Mouse (Mus musculus): ENCODE data around the gene Avpi1.

Avpi1 gene

DNA sequence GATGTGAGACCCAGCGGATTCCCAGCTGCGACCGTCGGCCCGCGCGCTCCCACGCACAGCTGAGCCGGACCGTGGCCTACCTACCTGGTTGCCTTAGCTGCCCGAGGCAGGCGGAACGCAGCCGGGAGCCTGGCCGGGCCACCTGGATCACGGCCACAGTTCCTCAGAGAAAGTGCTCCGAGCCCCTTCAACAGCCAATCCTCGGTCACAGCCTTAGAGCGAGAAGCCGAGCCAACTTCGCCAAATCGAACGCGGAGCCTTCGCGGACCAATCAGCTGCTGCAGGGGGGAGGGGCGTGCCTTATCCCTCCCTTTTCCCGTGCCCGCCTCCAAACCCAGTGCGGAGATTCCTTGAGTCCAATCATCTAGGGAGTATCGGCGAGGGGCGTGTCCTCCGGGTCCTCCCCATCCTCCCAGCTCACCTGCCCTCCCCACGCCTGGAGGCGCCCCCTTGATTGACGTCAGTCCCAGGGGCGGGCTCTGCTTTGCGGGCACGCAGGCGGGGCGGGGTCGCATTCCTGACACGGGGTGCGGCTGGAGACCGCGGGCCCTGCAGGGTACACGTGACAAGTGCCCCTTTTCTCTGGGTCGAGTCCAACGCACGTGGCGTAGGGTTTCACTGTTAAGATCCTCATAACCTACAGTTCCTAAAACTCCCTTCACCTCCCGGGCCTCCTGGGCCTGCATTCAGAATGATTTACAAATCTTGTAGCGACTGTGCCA, at the start of gene Avpi1:
Gene Avpi1, minus strand, starts transcription at position 273 of the 722 bp plus-strand sequence.
- peak; percentile 99 for DNase-seq (ENCODE audit: low spot score in 2 of 2)

DNA sequence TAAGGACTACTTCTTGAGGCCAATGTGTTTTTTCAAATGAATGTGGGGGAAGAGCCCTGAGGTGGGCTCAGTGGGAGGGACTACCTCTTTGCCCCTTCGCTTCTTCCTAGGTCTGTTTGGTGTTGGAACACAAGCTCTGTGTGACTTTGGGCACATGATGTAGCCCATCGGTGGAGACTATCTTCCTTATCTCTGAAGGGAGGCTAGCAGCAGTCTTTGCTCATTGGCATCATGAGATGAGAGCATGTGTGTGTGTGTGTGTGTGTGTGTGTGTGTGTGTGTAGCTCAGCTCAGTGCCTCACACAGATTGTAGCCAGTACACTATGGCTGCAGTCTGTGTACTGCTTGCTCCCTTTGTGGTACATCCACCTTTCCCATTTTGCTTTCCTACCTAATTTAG, 48.6 kb upstream of the Avpi1 start:
- DNase-seq (ENCODE audit: low spot score in 2 of 2) = no peak

DNA sequence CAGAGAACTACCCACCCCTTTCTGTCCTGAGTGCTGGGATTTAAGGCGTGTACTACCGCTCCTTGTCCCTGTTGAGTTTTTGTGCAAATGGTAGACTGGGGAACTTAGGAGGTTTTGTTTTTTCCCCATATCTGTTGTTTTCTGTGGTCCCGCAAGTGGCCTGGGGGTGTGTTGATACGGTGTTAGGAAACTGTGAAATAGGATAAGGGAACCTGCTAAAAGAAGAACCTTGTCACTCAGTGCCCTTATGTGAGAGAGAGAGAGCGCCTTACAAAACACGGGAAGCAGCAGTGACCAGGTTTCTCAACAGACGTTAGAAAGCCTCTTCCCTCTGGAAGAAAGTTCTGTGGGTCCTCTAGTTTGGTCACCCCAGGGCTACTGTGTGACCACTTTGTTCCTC, 48.0 kb upstream of the Avpi1 start:
- DNase-seq (ENCODE audit: low spot score in 2 of 2) = no peak

DNA sequence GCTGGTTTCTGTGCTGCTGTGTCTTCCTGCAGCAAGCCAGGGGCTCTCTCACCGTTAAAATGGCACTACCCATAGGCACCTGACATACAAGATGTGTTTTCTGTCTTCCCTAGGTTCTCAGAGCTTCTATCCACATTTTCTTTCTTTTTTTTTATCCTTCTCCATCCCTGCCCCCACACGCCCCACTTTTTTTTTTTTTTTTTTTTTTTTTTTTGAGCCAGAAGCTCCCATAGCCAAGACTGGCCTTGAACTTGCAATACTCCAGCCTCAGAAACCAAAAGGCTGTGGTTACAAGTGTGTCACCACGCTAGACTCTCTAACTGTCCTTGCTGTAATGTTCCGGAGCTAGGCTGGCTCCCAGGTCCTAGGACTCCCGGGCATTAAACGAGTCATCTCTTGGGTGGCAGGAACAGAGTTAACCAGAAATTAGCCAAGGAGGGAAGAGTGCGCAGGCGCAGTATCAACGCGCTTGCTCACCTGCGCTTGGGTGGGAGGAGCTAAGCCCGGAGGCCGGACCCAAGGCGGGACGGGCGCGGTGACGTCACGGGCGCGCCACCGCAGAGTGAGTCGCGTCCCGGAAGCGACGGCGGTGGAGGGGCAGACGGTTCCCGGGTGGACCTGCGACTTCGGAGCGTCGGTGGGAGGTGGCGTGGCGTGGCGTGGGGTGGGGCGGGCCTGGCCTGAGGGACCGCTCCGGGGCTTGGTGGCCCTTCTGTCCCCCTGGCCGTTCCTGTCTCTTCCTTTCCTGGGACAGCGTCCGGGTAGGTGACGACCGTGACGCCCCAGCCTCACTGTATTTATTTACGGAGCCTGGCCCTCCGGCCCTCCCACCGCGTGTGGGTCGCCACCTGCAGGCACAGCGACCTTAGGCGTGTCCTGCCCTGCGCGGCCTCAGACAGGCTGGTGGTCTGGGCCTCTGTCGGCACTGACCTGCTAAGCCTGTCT, 41.4 kb upstream of the Avpi1 start:
- peak; percentile 96 for DNase-seq (ENCODE audit: low spot score in 2 of 2)

DNA sequence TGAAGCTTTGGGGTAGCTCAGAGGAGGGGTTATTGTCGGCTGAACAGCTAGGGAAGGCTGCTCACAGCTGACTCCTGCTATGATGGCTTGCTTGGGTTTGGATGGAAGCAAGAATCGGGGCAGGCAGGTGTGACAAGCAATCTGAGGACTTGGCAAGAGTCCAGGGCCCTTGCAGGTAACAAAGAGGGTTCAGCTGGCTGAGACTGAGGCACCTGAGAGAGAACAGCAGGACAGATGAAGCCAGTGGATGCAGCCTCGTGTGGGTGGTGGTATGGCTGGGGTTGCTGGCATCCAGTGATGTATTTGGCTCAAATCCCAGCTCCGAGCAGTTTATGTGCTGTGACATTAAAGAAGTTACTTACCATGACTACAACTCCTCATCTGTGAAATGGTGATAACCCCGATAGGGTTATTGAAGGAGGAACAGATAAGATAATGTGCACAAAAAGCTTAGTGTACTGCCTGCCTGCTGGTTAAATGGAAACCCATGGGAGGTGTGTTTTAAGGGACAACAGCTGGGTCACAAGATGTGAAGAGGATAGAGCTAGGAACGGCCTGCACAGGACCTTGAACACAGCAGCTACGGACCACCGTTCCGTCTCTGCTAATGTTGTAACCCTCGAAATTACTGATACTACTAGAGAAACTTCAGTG, 40.6 kb upstream of the Avpi1 start:
- peak; percentile 51 to 66 for DNase-seq (ENCODE audit: low spot score in 2 of 2)

DNA sequence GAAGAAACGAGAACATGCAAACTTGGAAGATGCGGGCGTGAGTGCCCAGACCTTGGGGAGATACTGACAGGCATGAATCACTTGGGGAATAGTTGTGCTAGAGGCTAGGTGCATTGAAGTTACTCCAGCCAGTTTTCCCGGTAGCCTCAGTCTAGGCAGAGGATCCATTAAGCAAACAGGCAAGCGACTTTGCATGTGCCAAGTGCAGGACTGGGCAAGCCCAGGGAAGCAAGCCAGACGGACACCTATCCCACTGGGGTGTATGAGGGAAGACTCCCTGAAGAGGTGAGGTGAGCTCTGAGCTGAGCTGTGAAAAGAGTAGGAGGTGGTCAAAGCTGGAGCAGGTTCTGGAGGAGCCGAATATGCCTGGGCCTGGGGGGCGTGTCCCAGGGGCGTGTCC, 38.6 kb upstream of the Avpi1 start:
- no peak for DNase-seq (ENCODE audit: low spot score in 2 of 2)

DNA sequence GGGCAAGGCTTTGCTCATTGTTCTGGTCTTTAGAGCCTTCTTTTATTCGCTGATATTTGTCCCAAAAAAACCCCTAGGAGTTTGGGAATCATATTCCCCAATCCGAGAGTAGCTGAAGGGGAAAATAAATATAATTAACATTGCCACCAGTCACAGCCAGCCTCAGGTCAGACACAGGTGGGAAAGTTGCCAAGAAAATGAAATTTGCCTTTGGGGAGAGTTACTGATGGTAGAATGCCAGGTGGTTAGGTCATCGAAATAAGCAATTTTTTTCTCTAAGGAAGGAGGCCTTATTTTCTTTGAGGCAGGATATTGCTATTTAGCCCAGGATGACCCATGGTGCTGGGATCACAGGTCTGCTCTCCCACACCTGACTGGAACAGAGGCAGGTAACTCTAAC, 37.9 kb upstream of the Avpi1 start:
- DNase-seq (ENCODE audit: low spot score in 2 of 2) = no peak

DNA sequence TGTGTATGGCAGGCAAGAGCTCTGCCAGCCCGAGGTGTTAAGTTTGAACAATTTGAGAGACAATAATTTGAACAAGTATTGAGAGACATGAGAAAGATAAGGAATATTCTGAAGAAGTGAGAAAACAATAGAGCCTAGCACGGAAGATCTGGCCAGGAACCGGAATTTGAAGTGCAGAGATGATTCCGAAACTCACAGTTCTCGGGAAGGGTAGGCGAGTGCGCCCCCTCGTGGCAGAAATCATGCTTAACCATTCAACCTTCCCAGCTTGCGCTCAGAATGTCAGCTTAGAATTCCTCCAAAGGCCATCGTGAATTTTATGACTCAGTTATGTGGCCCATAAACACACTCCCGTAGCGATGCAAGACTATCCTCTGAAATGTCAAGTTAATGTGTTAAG, 37.3 kb upstream of the Avpi1 start:
- DNase-seq (ENCODE audit: low spot score in 2 of 2) = peak; percentile 76 to 92

DNA sequence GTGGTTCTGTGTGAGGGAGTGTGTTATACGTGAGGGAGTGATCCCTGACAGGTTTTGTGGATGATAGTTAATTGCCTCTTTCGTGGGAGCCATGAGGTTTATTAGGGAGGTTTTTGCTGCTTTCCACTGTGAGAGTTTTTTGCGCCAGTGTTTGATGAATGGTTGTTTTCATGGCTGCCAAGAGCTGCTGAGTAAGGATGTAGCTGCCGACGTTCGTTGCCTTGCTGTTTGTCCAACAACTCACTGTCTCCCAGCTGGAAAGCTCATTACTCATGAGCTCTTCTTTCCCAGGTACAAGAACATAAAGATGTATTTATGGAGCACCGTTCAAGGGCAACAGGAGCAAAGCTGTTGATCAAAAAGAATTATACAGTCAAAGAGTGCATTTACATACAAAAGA, 35.3 kb upstream of the Avpi1 start:
- DNase-seq (ENCODE audit: low spot score in 2 of 2) = no peak

DNA sequence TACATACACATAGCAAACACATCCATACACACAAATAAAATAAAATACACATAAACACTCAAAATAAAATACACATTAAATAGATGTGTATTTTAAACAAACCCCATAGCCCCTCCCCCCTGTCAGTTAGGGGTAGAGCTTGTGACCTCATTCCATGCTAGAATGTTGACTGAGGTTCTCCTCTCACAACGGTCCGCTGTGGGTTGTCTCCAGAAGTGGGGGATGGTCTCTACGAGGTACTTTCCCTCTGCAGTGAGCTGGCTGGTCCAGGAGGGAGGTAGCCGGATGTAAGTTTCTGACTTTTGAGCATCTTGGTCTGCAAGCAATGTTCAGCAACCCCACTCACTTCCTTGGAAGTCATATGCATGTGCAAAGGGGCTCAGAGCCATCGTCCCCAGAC, 34.9 kb upstream of the Avpi1 start, which contains the start of gene Zfyve27:
Gene Zfyve27, plus strand, starts transcription at position 188 of the 400 bp plus-strand sequence.
- DNase-seq (ENCODE audit: low spot score in 2 of 2) = no peak

DNA sequence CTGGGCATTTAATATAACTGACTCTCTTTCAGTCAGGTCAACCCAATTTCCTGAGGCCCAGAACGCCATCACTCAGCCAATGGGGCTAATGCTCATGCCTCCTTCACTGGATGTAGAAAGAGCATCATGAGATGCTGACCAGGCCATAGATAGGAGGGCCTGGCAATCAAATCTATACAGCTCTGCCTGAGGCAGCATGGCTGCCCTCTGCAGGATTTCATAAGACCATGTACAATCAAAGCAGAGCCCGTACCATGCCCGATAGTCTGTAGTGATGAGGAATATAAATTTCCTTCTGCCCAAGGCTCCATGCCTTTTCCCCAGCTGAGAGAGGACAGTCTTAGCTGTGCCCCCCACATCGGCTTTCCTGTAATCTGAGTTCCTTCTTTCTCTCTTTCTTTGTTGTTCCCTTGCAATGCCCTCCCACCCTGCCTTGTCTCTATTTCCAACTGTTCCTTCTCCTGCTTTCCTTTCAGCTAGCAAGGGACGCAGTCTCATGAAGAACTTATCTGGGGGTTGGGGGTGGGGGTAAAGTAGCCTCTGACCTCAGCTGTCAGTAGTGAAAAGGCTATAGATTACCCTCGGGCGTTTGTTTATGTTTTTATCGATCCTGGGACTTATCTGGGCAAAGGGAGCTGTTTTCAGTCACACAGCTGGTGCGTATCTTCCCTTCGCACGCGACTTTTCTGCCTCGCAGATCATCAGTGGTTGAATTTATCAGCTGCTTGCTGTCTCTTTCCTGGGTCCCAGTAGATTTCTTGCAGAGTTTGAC, 29.6 kb upstream of the Avpi1 start:
- DNase-seq (ENCODE audit: low spot score in 2 of 2) = no peak

DNA sequence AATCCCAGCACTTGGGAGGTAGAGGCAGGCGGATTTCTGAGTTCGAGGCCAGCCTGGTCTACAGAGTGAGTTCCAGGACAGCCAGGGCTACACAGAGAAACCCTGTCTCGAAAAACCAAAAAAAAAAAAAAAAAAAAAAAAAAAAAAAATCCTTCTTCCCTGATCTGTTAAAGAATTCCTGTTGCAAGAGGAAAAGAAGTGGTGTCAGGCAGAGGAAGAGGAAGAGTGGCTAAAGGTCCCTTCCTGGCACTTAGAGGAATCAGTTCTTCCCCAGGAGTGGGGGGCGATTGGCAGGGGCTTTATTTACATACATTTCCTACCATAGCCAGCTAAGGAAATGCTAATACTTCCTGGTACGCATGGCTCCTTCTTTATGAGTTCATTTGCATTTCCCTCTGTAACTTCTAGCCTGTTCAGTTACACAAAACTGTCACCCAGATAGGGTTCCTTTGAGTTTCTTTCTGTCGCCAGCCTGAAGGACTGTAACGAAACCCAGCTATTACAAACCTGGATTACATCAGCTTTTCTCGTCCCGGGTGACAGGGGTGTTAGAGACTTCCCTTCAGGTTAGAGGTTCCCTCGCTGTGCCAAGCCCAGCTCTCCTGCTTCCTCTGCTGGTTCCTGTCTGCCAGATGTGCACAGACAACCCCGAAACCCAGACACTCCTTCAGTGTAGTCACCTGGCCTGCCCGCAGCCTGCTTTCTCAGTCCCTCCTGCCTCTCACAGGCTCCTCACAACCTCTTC, 28.8 kb upstream of the Avpi1 start:
- no peak for DNase-seq (ENCODE audit: low spot score in 2 of 2)

DNA sequence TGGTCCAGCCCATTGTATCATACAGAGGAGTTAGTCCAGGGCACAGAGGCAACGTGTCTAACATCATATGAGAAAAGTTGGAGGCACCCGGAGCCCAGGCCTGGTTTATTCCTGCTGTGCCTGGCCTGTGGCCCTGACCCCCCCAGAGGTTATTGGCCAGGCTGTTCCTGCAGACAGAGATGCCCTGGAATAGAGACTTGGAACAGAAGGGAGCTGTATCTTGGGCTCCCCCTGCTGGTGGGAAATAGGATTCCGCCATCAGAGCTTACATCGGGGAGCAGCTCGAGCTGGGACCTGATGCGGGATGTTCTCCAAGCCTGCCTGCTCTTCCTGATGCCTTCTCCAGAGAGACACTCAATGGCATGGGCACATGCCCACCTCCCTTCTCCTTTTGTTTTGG, 23.1 kb upstream of the Avpi1 start:
- DNase-seq (ENCODE audit: low spot score in 2 of 2) = peak; percentile 84 to 85

DNA sequence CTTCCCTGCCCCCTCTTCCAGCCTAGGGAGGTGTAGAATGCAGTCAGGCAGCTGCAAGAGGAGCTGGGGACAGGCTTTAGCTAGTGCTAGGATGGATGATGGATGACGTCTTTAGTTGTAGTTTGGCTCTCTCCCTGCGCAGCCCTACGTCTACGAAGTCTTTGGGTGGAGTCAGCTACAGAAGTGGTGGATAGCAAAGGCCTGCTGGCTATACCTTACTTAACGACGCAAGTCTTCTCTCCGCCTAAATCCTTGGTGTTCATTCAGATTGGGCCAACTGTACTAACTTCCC, 19.7 kb upstream of the Avpi1 start:
- no peak for DNase-seq (ENCODE audit: low spot score in 2 of 2)

DNA sequence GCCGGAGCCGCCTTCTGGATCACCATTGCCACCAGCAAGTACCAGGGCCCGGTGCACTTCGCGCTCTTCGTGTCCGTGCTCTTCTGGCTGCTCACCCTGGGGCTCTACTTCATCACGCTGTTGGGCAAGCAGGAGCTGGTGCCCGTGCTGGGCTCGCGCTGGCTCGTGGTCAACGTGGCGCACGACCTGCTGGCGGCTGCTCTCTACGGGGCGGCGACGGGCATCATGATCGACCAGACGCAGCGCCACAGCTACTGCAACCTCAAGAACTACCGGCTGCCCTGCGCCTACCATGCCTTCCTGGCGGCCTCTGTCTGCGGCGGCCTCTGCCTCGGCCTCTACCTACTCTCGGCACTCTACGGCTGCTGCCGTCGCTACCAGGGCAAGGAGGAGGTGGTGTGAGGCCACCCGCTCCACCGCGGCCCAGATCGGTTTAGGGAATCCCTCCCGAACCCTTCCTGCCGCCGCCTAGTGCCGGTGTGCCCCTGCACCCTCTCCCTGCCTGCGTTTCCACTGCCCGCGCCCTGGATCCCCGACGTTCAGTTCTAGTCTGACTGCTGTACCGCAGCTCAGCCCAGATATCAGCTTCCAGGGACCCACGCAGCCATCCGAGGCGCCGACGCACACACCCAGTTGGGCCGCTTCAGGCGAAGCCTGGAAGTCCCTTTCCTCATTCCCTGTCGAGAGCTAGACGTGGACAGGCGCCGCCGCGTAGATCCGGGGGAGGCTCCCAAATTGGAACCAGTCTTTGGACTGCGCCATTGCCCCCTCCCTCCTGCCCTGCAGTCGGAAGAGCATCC, 19.1 kb upstream of the Avpi1 start:
- DNase-seq (ENCODE audit: low spot score in 2 of 2) = peak; percentile 64 to 70

DNA sequence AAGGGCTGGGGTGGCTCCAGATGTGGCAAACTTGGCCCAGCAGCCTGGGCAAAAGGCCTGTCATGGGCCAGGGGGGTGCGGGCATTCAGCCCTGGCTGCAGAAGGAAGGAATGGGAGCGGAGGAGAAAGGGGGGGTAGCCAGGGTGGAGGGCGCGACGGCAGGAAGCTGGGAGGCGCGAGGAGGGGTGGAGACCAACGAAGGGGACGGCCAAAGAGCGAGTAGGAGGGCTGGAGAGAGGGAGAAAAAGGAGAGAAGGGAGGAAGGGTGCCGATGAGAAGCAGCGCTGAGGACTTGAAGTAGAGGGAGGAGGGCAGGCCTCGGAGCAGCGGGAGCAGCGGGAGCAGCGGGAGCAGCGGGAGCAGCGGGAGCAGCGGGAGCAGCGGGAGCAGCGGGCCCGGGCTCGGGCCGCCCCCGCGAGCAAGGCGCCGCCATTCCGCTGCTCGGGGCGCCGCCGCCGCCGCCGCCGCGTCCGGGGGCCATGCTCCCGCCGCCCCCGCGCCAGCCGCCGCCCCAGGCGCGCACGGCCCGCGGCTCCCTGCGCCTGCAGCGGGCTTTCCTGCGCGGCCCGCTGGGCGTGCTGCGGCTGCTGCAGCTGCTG, 18.4 kb upstream of the Avpi1 start, which contains the start of gene Marveld1:
Gene Marveld1, plus strand, starts transcription at position 231 of the 599 bp plus-strand sequence.
- peak; percentile 66 to 69 for DNase-seq (ENCODE audit: low spot score in 2 of 2)

DNA sequence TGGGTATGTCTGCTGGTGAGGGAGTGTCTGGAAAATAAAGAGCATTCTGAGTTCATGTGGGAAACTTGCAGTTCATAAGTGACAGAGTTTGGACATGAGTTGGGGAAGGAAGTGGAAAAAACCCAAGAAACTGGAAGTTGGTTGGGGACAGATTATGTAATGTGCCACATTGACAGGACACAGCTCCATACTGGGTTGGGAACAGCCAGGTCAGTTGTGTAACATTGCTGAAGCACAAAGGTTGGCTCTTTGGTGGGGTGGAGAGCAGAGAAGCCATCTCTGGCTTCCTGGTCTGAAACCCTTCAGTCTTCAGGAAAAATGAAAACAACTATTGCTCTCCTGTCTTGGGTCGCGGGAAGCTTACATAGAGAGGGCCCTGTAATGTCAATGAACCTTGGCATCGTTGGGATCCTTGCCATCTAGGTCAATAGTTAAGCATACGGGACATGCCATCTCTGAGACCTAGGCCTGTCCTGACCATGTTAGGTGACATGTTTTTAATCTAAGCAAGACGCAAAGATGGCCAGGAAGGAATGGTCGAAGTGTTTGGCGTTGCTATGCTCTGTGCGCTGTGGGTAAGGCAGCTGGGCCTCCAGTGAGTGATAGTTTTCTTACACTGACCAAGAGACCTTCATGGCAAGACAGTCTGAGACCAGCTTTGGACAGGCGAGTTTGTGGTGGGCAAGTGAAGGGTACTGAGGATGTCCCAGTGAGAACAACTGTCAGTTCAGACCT, 17.6 kb upstream of the Avpi1 start:
- no peak for DNase-seq (ENCODE audit: low spot score in 2 of 2)

DNA sequence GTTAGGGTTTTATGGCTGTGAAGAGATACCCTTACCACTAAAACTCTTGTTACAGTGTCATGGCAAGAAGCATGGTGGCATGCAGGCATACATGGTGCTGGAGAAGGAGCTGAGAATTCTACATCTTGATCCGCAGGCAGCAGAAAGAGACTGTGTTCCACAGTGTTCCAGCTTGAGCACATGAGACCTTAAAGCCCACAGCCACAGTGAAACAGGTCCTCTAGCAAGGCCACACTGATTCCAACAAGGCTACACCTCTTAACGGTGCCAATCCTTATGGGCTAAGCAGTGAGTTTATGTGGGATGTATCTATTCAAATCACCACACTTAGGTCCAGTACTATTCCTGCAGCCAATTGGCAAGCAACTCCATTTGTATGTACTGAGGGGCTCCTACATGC, 16.9 kb upstream of the Avpi1 start:
- DNase-seq (ENCODE audit: low spot score in 2 of 2) = no peak

DNA sequence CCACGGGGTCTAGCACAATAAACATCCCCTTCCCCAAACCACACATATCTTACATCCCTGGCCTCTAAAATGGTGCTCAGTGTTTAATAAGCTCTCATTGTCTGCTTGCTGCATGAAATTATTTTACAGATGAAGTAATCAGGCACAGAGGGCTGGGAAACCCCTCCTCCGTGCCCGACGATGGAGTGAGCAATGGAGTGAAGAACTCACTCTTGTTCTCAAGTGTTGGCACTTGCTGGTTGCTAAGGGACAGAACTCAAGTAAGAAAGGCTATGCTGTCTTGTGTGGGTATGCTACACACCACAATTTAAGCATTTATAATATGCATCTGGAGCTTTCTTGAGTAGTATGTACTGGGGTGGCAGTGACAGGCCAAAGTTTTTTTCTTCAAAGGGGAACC, 16.4 kb upstream of the Avpi1 start:
- no peak for DNase-seq (ENCODE audit: low spot score in 2 of 2)

All from right cerebral cortex, postnatal 10 days (tissue).